Mouse (Mus musculus) MEL (cell line): ENCODE data around the gene Rnf130. TPM values are rescaled to one million over a fixed set of nuclear protein-coding genes. Genes with fewer than 3 reads are reported as not detected.

ENCODE experiments used
- DNase-seq: peaks from one replicate; pipeline ENCODE4 v3.0.0; 2011; ENCODE audit warnings: low read depth, low spot score
- H3K27ac ChIP-seq: 2 replicates; pipeline ENCODE4 v1.5.1; 2012; ENCODE audit warnings: low read depth, mild to moderate bottlenecking, control low read depth, low read length, moderate library complexity; ENCODE audit not compliant: control insufficient read depth
- H3K27me3 ChIP-seq, 2 experiments: fragments of 150-350 bp in 1 of 2; sonication (generic) in 1 of 2; 2 replicates each; pipeline ENCODE4 v1.6.1; 2012; ENCODE audit warnings: low read length in 2 of 2, mild to moderate bottlenecking in 2 of 2, improper control_type of control experiment in 1 of 2, moderate library complexity in 1 of 2; ENCODE audit not compliant: insufficient read depth in 2 of 2, control insufficient read depth in 1 of 2
- H3K36me3 ChIP-seq, 2 experiments: 2 replicates each; pipeline ENCODE4 v1.6.1; 2012 to 2014; ENCODE audit warnings: low read length in 2 of 2, improper control_type of control experiment in 1 of 2, inconsistent platforms in 1 of 2, mild to moderate bottlenecking in 1 of 2; ENCODE audit not compliant: insufficient read depth in 2 of 2, control insufficient read depth in 1 of 2
- H3K4me1 ChIP-seq, 2 experiments: fragments of 150-350 bp in 1 of 2; sonication (generic) in 1 of 2; 2 replicates each; pipeline ENCODE4 v1.6.1; 2012; ENCODE audit warnings: low read length in 2 of 2, improper control_type of control experiment in 1 of 2, mild to moderate bottlenecking in 1 of 2; ENCODE audit not compliant: insufficient read depth in 2 of 2, control insufficient read depth in 1 of 2
- H3K4me3 ChIP-seq, 2 experiments: fragments of 150-350 bp in 1 of 2; sonication (generic) in 1 of 2; 2 replicates each; pipeline ENCODE4 v1.5.1; 2012; ENCODE audit warnings: low read depth in 2 of 2, low read length in 2 of 2, mild to moderate bottlenecking in 2 of 2, moderate library complexity in 2 of 2, control low read depth in 1 of 2, improper control_type of control experiment in 1 of 2; ENCODE audit not compliant: control insufficient read depth in 1 of 2, insufficient read depth in 1 of 2
- H3K79me2 ChIP-seq: 2 replicates; pipeline ENCODE4 v1.6.1; 2012; ENCODE audit warnings: mild to moderate bottlenecking, low read length, moderate library complexity; ENCODE audit not compliant: control insufficient read depth, poor library complexity, insufficient read depth
- H3K9ac ChIP-seq: 2 replicates; pipeline ENCODE4 v1.6.1; 2012; ENCODE audit warnings: low read depth, mild to moderate bottlenecking, control low read depth, low read length, moderate library complexity; ENCODE audit not compliant: control insufficient read depth, poor library complexity, severe bottlenecking
- H3K9me3 ChIP-seq: fragments of 150-350 bp; sonication (generic); replicated peaks from 2 replicates; pipeline ENCODE4 v1.6.1; 2012; ENCODE audit warnings: mild to moderate bottlenecking, low read length, improper control_type of control experiment, moderate library complexity; ENCODE audit not compliant: insufficient read depth
- BHLHE40 ChIP-seq: IDR thresholded peaks from 2 replicates; pipeline ENCODE4 v1.6.1; 2012; ENCODE audit warnings: low read depth, mild to moderate bottlenecking, inconsistent platforms, low read length, improper control_type of control experiment, borderline replicate concordance
- CHD1 ChIP-seq: IDR thresholded peaks from 2 replicates; pipeline ENCODE4 v1.6.1; 2012; ENCODE audit warnings: low read depth, mild to moderate bottlenecking, inconsistent platforms, low read length, improper control_type of control experiment
- CHD2 ChIP-seq: IDR thresholded peaks from 2 replicates; pipeline ENCODE4 v1.6.1; 2011; ENCODE audit warnings: low read length, improper control_type of control experiment
- CTCF ChIP-seq, 3 experiments: IDR thresholded peaks in 2 of 3; conservative IDR thresholded peaks in 1 of 3; 2 replicates each; pipeline ENCODE4 v1.5.1; 2011 to 2012; ENCODE audit warnings: low read length in 3 of 3, low read depth in 2 of 3, mild to moderate bottlenecking in 2 of 3, improper control_type of control experiment in 1 of 3, inconsistent platforms in 1 of 3, mixed read lengths in 1 of 3, moderate library complexity in 1 of 3; ENCODE audit not compliant: control insufficient read depth in 1 of 3, insufficient read depth in 1 of 3, poor library complexity in 1 of 3, severe bottlenecking in 1 of 3
- E2F4 ChIP-seq: IDR thresholded peaks from 2 replicates; pipeline ENCODE4 v1.6.1; 2011; ENCODE audit warnings: low read depth, low read length, improper control_type of control experiment, borderline replicate concordance
- ELF1 ChIP-seq: IDR thresholded peaks from 2 replicates; pipeline ENCODE4 v1.6.1; 2014; ENCODE audit warnings: low read depth, mild to moderate bottlenecking, inconsistent platforms, low read length, improper control_type of control experiment, moderate library complexity
- EP300 ChIP-seq, 2 experiments: IDR thresholded peaks; 2 replicates each; pipeline ENCODE4 v1.6.1; 2011; ENCODE audit warnings: improper control_type of control experiment in 2 of 2, low read length in 2 of 2, low read depth in 1 of 2, mild to moderate bottlenecking in 1 of 2
- ETS1 ChIP-seq: IDR thresholded peaks from 2 replicates; pipeline ENCODE4 v1.6.1; 2012; ENCODE audit warnings: low read depth, mild to moderate bottlenecking, inconsistent platforms, low read length, improper control_type of control experiment, moderate library complexity
- GABPA ChIP-seq: IDR thresholded peaks from 2 replicates; pipeline ENCODE4 v1.6.1; 2012; ENCODE audit warnings: low read depth, mild to moderate bottlenecking, inconsistent platforms, low read length, improper control_type of control experiment, moderate library complexity
- GATA1 ChIP-seq: IDR thresholded peaks from 2 replicates; pipeline ENCODE4 v1.6.1; 2011; ENCODE audit warnings: low read depth, low read length, improper control_type of control experiment
- HCFC1 ChIP-seq: IDR thresholded peaks from 2 replicates; pipeline ENCODE4 v1.6.1; 2012; ENCODE audit warnings: low read depth, mild to moderate bottlenecking, inconsistent platforms, low read length, improper control_type of control experiment, moderate library complexity
- JUND ChIP-seq: IDR thresholded peaks from 2 replicates; pipeline ENCODE4 v1.6.1; 2011; ENCODE audit warnings: low read depth, mild to moderate bottlenecking, improper control_type of control experiment, low read length
- KAT2A ChIP-seq: conservative IDR thresholded peaks from 2 replicates; pipeline ENCODE4 v1.6.1; 2012; ENCODE audit warnings: low read depth, low read length, improper control_type of control experiment, inconsistent platforms
- MAFK ChIP-seq: IDR thresholded peaks from 2 replicates; pipeline ENCODE4 v1.6.1; 2011; ENCODE audit warnings: low read depth, mild to moderate bottlenecking, low read length, improper control_type of control experiment, borderline replicate concordance
- MAX ChIP-seq: IDR thresholded peaks from 2 replicates; pipeline ENCODE4 v1.6.1; 2011; ENCODE audit warnings: low read length, improper control_type of control experiment
- MAZ ChIP-seq: IDR thresholded peaks from 2 replicates; pipeline ENCODE4 v1.6.1; 2012; ENCODE audit warnings: low read depth, mild to moderate bottlenecking, inconsistent platforms, low read length, improper control_type of control experiment
- MEF2A ChIP-seq: IDR thresholded peaks from 2 replicates; pipeline ENCODE4 v1.6.1; 2014; ENCODE audit warnings: low read depth, mild to moderate bottlenecking, inconsistent platforms, low read length, improper control_type of control experiment; ENCODE audit not compliant: poor library complexity, insufficient replicate concordance, severe bottlenecking; ENCODE audit errors: extremely low read depth
- MXI1 ChIP-seq: IDR thresholded peaks from 2 replicates; pipeline ENCODE4 v1.6.1; 2011; ENCODE audit warnings: mild to moderate bottlenecking, low read depth, low read length, improper control_type of control experiment
- MYC ChIP-seq: IDR thresholded peaks from 2 replicates; pipeline ENCODE4 v1.6.1; 2011; ENCODE audit warnings: low read depth, mild to moderate bottlenecking, low read length, improper control_type of control experiment, moderate library complexity
- NELFE ChIP-seq: IDR thresholded peaks from 2 replicates; pipeline ENCODE4 v1.6.1; 2011; ENCODE audit warnings: low read depth, low read length, improper control_type of control experiment
- NRF1 ChIP-seq: IDR thresholded peaks from 2 replicates; pipeline ENCODE4 v1.6.1; 2014; ENCODE audit warnings: low read depth, mild to moderate bottlenecking, inconsistent platforms, low read length, improper control_type of control experiment, moderate library complexity; ENCODE audit not compliant: poor library complexity, insufficient read depth, severe bottlenecking
- POLR2A ChIP-seq, 2 experiments: IDR thresholded peaks; 2 replicates each; pipeline ENCODE4 v1.6.1; 2011 to 2012; ENCODE audit warnings: low read length in 2 of 2, mild to moderate bottlenecking in 2 of 2, control low read depth in 1 of 2, improper control_type of control experiment in 1 of 2, low read depth in 1 of 2, moderate library complexity in 1 of 2; ENCODE audit not compliant: control insufficient read depth in 1 of 2, insufficient read depth in 1 of 2, poor library complexity in 1 of 2
- POLR2AphosphoS2 ChIP-seq: IDR thresholded peaks from 2 replicates; pipeline ENCODE4 v1.6.1; 2011; ENCODE audit warnings: low read length, improper control_type of control experiment
- POLR2AphosphoS5 ChIP-seq: IDR thresholded peaks from 2 replicates; pipeline ENCODE4 v1.6.1; 2012; ENCODE audit warnings: low read depth, borderline replicate concordance, mild to moderate bottlenecking, inconsistent platforms, low read length, moderate library complexity, mixed read lengths
- RAD21 ChIP-seq: IDR thresholded peaks from 2 replicates; pipeline ENCODE4 v1.6.1; 2011; ENCODE audit warnings: mild to moderate bottlenecking, low read depth, low read length, improper control_type of control experiment
- RCOR1 ChIP-seq: IDR thresholded peaks from 2 replicates; pipeline ENCODE4 v1.6.1; 2012; ENCODE audit warnings: low read depth, mild to moderate bottlenecking, inconsistent platforms, low read length, improper control_type of control experiment
- SMC3 ChIP-seq: IDR thresholded peaks from 2 replicates; pipeline ENCODE4 v1.6.1; 2011; ENCODE audit warnings: low read depth, low read length, improper control_type of control experiment
- TAL1 ChIP-seq: IDR thresholded peaks from 2 replicates; pipeline ENCODE4 v1.6.1; 2012; ENCODE audit warnings: mild to moderate bottlenecking, inconsistent platforms, low read length, moderate library complexity, mixed read lengths
- TBP ChIP-seq: IDR thresholded peaks from 2 replicates; pipeline ENCODE4 v1.8.0; 2011; ENCODE audit warnings: low read depth, low read length, improper control_type of control experiment
- TCF12 ChIP-seq: IDR thresholded peaks from 2 replicates; pipeline ENCODE4 v1.6.1; 2014; ENCODE audit warnings: low read depth, mild to moderate bottlenecking, inconsistent platforms, low read length, improper control_type of control experiment, moderate library complexity
- UBTF ChIP-seq: IDR thresholded peaks from 2 replicates; pipeline ENCODE4 v1.6.1; 2012; ENCODE audit warnings: low read depth, mild to moderate bottlenecking, inconsistent platforms, low read length, improper control_type of control experiment, moderate library complexity, borderline replicate concordance; ENCODE audit not compliant: insufficient read depth
- USF1 ChIP-seq: IDR thresholded peaks from 2 replicates; pipeline ENCODE4 v1.6.1; 2014; ENCODE audit warnings: low read depth, mild to moderate bottlenecking, inconsistent platforms, low read length, improper control_type of control experiment, moderate library complexity
- USF2 ChIP-seq, 2 experiments: IDR thresholded peaks; 2 replicates each; pipeline ENCODE4 v1.6.1; 2011 to 2012; ENCODE audit warnings: improper control_type of control experiment in 2 of 2, low read length in 2 of 2, borderline replicate concordance in 1 of 2, inconsistent platforms in 1 of 2, low read depth in 1 of 2, mild to moderate bottlenecking in 1 of 2; ENCODE audit not compliant: insufficient read depth in 1 of 2
- ZC3H11A ChIP-seq: IDR thresholded peaks from 2 replicates; pipeline ENCODE4 v1.6.1; 2012; ENCODE audit warnings: low read depth, mild to moderate bottlenecking, inconsistent platforms, low read length, improper control_type of control experiment
- ZKSCAN1 ChIP-seq: IDR thresholded peaks from 2 replicates; pipeline ENCODE4 v1.6.1; 2012; ENCODE audit warnings: low read depth, mild to moderate bottlenecking, inconsistent platforms, low read length, improper control_type of control experiment, moderate library complexity
- ZMIZ1 ChIP-seq: IDR thresholded peaks from 2 replicates; pipeline ENCODE4 v1.6.1; 2012; ENCODE audit warnings: low read depth, mild to moderate bottlenecking, inconsistent platforms, low read length, improper control_type of control experiment, moderate library complexity
- ZNF384 ChIP-seq: IDR thresholded peaks from 2 replicates; pipeline ENCODE4 v1.6.1; 2012; ENCODE audit warnings: low read depth, mild to moderate bottlenecking, inconsistent platforms, low read length, improper control_type of control experiment
- polyA plus RNA-seq, 2 experiments: library from polyadenylated mRNA; stranded (reverse) in 1 of 2; unstranded in 1 of 2; fragments of >175 nt in 1 of 2; fragments of >200 nt in 1 of 2; gene quantifications; 2 replicates each; pipeline versions ENCODE4 v1.2.1 to v1.2.4; 2012; ENCODE audit warnings: low replicate concordance in 2 of 2, low read depth in 1 of 2; ENCODE audit not compliant: insufficient read length in 2 of 2, insufficient read depth in 1 of 2, missing spikeins in 1 of 2
- total RNA-seq: library from RNA; depleted of rRNA; stranded (reverse); fragments of 300-350 nt; gene quantifications from 2 replicates; pipeline ENCODE4 v1.2.3, GENCODE M21; 2012

Gene Rnf130
- total and polyA plus RNA-seq, 3 experiments, result 59.5 to 507 (median 78.2) TPM

GRCm38 (mm10) chr11:50026521-50027090 is 1.5 kb downstream of the Rnf130 start:
- peaks cover 22 to 23% of the 10 kb centered on the region in 2 experiments for H3K4me1 ChIP-seq
- peaks cover 39% of the 10 kb centered on the region for H3K79me2 ChIP-seq
- H3K36me3 ChIP-seq, result peaks cover 0 to 48% of the 10 kb centered on the region in 2 experiments; a peak in 3 of 4 replicates
- H3K4me3 ChIP-seq, result peak overlapping the region; percentile 87 to 99
- peak; percentile 62 for DNase-seq
- H3K27me3 ChIP-seq, result no peaks in the 10 kb centered on the region
- no peak overlapping the region for H3K27ac ChIP-seq
- H3K9me3 ChIP-seq, result no peaks in the 10 kb centered on the region
- peak overlapping the region; percentile 94 for H3K9ac ChIP-seq
- no peak for TF ChIP-seq E2F4
- no peak for TF ChIP-seq MAX
- no peak for TF ChIP-seq ZMIZ1
- no peak for TF ChIP-seq RAD21
- TF ChIP-seq TCF12, result no peak
- TF ChIP-seq EP300 (IDR thresholded peaks at IDR 0.05; ENCODE audit: low read depth in 1 of 2, low read length in 2 of 2), result peak in 1 of 2 experiments; percentile 28; a peak in 1 of 4 replicates
- no peak for TF ChIP-seq UBTF
- TF ChIP-seq ZC3H11A, result no peak
- no peak for TF ChIP-seq GATA1
- TF ChIP-seq MXI1, result peak; percentile 17; the same call in 1 of the 2 replicates
- TF ChIP-seq RCOR1, result 0 out of 2 replicates have a peak, but pooled peaks have one; percentile 23
- TF ChIP-seq POLR2AphosphoS2, result no peak
- no peak for TF ChIP-seq CTCF (IDR thresholded peaks at IDR 0.05 in 2 of 3, conservative IDR thresholded peaks at IDR 0.05 in 1 of 3; ENCODE audit: control insufficient read depth in 1 of 3, insufficient read depth in 1 of 3, low read depth in 2 of 3, low read length in 3 of 3, poor library complexity in 1 of 3, severe bottlenecking in 1 of 3)
- no peak for TF ChIP-seq GABPA
- no peak for TF ChIP-seq MYC
- TF ChIP-seq CHD1, result peak; percentile 93
- no peak for TF ChIP-seq TAL1
- TF ChIP-seq ZNF384, result 0 out of 2 replicates have a peak, but pooled peaks have one; percentile 23
- TF ChIP-seq MAZ, result no peak
- TF ChIP-seq ZKSCAN1, result no peak
- no peak for TF ChIP-seq MEF2A
- TF ChIP-seq SMC3, result no peak
- no peak for TF ChIP-seq ETS1
- no peak for TF ChIP-seq NRF1
- no peak for TF ChIP-seq NELFE
- no peak for TF ChIP-seq JUND
- TF ChIP-seq USF2 (IDR thresholded peaks at IDR 0.05; ENCODE audit: borderline replicate concordance in 1 of 2, insufficient read depth in 1 of 2, low read depth in 1 of 2, low read length in 2 of 2), result no peak
- no peak for TF ChIP-seq POLR2AphosphoS5
- no peak for TF ChIP-seq MAFK
- TF ChIP-seq TBP, result 0 out of 2 replicates have a peak, but pooled peaks have one; percentile 29
- TF ChIP-seq CHD2, result no peak
- no peak for TF ChIP-seq KAT2A
- TF ChIP-seq POLR2A (IDR thresholded peaks at IDR 0.05; ENCODE audit: control insufficient read depth in 1 of 2, insufficient read depth in 1 of 2, low read depth in 1 of 2, low read length in 2 of 2, poor library complexity in 1 of 2), result no peak
- TF ChIP-seq ELF1, result no peak
- TF ChIP-seq USF1, result no peak
- TF ChIP-seq BHLHE40, result no peak
- no peak for TF ChIP-seq HCFC1
